Mouse (Mus musculus) lung, adult 10 weeks (tissue): ENCODE results near the gene Itgb2l. TPM values are rescaled to one million over a fixed set of nuclear protein-coding genes. Genes with fewer than 3 reads are reported as not detected.

Source experiments
- polyA plus RNA-seq: library from polyadenylated mRNA; stranded (reverse); fragments of 350-450 nt; fragmentation: Illumina TruSeq; extraction: RNeasy Lipid Tissue Mini Kit (QIAGEN cat#74804); gene quantifications from one replicate; pipeline ENCODE4 v1.2.3, GENCODE M21; 2014; ENCODE audit warnings: low read depth, low replicate concordance; ENCODE audit not compliant: insufficient read depth

Itgb2l gene
- not detected for polyA plus RNA-seq

GRCm38 (mm10) chr16:96443468-96443867, at the start of gene Itgb2l:
Gene Itgb2l (minus strand): TSS chr16:96443619.

GRCm38 (mm10) chr16:96467445-96467844, 24.0 kb upstream of the Itgb2l start, which contains the start of gene Pcp4:
Gene Pcp4 (plus strand): TSS chr16:96467606.

Other genes with a start within 250 kb of the Itgb2l start
- gene Sh3bgr, start 243.2 kb downstream of the Itgb2l start, polyA plus RNA-seq = 10.7 TPM
- gene B3galt5, start 207.8 kb downstream of the Itgb2l start, polyA plus RNA-seq = not detected
- 1.8 TPM for gene Pcp4, start 24.0 kb upstream of the Itgb2l start, polyA plus RNA-seq